Mouse (Mus musculus) spleen, postnatal 36 days (tissue): ENCODE data around the gene Btaf1.
"Not testable (repeated sequence)": the region's sequence is repeated elsewhere in the genome, so short reads cannot be mapped to it uniquely, and the experiment has no call there.

Experiments
- DNase-seq, 2 experiments: peaks; one replicate each; pipeline ENCODE4 v3.0.0; 2022; ENCODE audit warnings: low spot score in 2 of 2, mixed read lengths in 1 of 2

The Btaf1 gene

DNA sequence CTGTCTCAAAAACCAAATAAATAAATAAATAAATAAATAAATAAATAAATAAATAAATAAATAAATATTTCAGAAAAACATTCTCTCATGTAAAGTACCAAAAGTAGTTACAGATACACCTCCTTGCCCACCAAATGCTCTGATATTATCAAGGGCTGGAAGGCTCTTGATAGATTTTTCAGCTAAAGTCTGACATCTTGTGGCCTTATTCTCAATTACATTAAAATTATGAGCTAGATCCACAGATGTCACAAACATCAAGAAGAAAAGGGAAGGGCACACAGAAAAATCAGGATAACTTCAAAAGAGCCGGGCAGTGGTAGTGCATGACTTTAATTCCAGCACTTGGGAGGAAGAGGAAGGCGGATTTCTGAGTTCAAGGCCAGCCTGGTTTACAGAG lies 3.9 kb upstream of the Btaf1 start:
- DNase-seq, result no peak

DNA sequence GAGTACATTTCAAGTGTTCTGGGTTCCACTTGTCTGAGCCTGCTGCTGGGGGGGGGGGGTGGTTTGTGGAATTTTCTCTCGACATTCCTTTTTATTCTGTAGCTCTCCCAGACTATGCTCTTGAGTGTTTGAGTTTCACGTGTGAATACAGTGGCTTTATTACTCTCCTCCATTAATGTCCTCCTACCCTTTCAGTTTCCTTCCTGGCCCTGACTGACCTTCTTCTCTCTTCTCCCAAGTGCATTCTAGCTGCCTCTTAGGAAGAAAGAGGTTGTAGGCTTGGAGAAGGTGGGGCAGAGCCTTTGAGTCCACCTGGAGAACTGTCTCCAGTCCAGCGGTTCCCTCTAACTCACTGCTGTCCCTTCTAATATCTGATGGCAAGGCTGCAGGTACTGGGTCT lies 2.9 kb upstream of the Btaf1 start:
- DNase-seq, result no peak

DNA sequence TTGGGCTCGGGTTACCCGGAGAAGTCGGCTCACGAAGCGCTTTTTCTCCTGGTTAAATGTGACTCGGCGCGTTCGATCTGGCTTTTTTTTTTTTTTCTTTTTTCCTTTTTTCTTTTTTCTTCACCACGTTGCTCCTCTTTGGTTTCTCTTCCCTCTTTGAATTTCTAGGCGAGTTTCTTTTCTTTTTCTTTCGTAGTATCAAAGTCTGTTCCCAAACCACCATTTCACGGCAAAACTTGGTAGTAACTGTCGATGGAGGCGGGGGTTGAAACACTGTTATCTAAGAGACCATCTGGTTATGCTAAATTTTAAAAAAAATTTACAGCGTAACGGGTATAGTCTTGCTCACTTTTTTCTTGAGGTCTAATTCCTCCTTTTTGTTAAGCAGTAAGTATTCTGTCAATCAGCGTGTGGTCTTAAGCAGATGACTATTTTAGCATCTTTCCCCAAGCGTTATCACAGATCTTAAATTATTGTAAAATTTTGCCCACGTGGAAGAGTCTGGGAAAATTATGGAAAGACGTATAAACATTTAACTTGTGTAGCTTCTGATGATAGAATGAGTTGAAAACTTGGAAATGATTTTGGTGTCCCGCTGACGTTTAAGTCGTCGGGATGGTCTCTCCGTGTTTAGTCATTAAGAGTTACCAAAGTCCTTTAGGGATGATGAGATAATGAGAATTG lies 816 bp downstream of the Btaf1 start:
- DNase-seq, result peak in 1 of 2 experiments; percentile 10

DNA sequence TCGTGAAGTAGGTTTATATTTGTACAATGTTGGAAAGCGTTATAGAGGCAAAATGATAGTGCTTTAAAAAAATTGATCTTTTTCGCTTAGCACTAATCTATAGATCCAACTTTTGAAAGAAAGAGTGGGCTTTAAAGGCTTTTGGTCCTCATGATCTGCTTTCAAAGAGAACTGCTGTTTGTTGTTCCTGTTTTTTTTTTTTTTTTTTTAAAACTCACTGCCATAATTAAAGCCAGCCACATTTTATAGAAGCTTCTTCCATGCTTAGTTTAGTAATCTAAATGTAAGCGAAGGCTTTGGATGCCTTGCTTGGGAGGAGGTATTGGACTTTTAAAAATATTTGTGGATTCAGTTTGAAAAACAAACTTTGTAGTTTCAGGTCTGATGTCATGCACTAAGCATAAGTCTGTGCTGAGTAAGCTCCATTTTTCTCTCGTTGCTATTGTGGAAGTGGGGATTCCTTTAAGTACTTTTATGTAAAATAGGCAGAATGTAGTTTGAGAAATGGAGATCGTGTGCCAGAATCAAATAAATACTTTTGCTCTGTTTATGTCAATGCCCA lies 2.0 kb downstream of the Btaf1 start:
- no peak for DNase-seq

DNA sequence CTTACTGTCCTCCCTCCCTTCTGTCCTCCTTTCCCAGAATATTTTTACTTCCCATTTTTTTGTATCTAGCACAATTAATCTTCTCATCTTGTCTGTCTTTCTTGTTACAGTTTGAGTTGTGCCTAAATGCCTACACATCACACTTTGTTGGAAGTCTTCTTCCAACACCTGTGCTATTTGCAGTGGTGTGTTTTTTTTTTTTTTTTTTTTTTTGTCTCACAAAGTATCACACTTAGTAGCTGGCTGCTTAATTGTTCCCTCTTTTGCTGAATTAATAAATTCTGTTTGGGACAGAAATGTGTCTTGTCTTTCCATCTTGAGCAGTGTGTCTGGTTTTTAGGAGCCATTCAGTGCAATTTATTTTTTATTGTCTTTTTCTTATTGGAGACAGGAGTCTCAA lies 3.9 kb downstream of the Btaf1 start:
- no peak for DNase-seq

DNA sequence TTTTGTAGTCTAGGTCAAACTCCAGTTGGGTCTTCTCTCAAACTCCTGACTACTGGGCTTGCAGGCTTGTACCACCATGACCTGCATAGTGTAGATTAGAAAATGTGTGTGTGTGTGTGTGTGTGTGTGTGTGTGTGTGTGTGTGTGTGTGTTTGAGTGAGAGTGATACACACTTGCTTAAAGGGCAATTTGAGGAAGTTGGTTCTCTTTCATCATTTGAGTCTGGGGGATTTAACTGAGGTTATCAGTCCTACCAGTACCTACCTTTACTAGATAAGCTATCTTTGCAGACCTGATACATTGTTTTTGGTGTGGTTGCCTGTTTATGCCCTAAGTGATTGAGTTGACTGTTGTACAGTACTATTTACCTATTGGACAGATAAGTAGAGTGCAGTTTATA lies 6.2 kb downstream of the Btaf1 start:
- DNase-seq, result no peak

DNA sequence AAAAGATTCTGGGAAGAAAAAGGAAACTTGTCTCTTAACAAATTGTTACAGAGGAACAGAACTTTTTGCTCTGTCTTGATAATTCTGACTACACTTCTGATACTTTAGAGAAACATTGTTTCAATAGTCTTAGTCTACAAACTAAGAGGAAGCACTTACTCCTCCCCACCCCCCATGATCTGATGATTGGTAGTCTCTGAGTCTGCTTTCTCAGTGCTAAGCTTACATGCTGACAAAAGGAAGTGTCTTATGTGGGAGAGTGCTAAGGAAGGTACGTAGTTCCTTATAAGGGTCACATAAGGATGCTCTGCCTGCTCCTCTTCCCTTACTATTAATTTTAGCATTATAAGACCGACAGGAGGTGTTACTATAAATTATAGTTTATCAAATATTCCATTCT lies 6.7 kb downstream of the Btaf1 start:
- peak; percentile 48 to 60 for DNase-seq

DNA sequence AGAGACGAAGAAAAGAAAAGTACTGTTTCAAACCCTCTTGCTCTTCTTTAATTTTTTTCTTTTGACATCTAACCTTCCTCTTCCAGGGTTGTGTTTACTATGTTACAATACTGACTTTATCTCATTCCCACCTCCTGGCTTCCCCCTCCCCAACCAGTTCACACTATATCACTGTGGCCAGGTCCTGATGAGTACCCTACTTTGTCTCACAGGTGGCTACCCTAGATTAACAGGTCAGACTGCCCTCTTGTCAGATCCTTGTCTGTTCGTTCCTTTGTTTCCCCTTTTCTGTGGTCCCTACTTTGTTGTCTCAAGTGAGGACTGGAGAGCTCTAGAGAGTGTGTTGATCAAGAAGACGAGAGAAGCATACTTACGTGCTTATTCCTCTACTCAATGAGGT lies 10.4 kb downstream of the Btaf1 start:
- DNase-seq, result no peak

DNA sequence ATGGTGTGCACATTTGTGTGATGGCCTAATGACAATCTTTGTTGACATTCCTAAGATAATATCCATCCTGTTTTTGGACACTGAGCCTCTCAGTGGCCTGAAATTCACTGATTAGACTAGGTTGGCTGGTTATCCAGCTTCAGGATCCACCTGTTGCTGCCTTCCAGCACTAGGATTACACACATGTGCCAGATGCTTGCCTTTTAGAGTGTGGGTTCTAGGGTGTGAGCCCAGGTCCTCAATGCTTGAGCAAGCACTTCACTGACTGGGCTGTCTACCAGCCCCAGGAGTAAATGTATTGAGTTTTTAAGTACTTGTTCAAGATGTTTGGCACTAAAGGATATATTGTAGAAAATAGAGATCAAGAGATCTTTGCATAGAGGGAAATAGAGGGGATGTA lies 12.1 kb downstream of the Btaf1 start:
- DNase-seq, result no peak

DNA sequence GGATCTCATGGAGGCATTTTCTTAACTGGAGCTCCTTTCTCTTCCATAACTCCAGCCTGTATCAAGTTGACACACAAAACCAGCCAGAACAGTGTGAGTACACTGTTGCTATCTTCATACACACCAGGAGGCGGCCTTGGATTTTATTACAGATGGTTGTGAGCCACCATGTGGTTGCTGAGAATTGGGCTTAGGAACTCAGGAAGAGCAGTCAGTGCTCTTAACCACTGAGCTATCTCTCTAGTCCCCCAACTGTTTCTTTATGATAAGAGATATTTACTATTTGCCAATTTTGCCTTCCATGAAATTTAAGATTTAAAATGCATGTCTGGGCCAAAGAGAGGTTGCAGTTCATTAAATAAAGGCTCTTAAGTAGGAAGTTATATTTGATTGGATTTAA lies 14.2 kb downstream of the Btaf1 start:
- DNase-seq, result no peak

DNA sequence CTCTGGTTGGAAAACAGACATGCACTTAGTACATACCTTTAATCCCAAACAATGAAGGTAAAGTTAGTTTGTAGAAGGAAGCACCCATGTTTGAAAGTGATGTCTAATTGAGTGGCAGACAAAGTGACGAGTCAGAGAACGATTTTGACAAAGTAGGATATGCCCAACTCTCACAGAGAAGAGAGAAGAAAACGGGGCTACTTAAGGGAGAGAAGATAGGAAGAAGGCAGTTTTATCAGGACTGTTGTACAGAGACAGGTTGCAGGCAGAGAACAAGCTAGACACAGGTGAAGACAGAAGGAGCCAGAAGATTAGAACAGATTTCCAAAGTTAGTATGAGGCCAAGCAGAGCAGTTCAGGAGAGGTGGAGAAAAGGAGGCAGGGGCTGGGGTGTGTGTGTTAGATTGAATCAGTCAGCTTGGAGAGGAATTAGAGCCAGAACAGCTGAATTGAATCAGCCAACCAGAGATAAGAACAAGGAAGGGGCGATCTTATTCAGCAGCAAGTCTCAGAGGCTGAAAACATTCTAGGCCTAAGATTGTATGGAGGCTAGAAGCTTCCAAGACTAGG lies 27.8 kb downstream of the Btaf1 start:
- no peak for DNase-seq

DNA sequence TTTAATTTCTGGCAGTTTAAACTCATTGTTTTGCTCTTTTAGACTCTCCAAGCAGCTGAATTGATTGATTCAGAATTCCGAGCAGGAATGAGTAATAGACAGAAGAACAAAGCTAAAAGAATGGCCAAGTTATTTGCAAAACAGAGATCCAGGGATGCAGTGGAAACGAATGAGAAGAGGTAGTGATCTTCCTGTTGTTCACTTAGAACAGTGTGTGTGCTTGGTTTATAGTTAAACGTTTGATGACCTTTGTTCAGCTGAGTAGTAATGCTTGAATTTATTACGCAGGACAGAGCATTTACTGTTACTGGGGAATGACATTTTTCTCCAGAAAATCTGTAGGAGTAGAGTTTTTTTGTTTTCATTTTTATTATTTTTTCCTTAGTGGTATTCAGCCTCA lies 32.5 kb downstream of the Btaf1 start:
- DNase-seq, result no peak

DNA sequence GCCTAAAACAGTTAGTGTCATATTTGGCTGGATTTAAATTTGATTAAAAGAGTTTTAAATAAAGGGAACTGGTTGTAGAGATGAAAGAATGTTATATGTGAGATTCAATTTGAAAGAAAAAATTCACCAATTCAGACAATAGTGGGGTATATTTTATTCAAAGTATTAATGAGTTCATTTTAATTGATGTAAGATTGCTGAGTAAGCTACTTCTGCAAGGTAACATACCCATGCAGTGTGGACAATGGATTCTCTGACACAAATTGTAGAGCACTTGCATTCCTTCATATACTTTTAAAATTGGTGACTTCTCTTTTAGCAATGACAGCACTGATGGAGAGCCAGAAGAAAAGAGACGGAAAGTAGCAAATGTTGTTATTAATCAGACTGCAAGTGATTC lies 35.4 kb downstream of the Btaf1 start:
- no peak for DNase-seq

DNA sequence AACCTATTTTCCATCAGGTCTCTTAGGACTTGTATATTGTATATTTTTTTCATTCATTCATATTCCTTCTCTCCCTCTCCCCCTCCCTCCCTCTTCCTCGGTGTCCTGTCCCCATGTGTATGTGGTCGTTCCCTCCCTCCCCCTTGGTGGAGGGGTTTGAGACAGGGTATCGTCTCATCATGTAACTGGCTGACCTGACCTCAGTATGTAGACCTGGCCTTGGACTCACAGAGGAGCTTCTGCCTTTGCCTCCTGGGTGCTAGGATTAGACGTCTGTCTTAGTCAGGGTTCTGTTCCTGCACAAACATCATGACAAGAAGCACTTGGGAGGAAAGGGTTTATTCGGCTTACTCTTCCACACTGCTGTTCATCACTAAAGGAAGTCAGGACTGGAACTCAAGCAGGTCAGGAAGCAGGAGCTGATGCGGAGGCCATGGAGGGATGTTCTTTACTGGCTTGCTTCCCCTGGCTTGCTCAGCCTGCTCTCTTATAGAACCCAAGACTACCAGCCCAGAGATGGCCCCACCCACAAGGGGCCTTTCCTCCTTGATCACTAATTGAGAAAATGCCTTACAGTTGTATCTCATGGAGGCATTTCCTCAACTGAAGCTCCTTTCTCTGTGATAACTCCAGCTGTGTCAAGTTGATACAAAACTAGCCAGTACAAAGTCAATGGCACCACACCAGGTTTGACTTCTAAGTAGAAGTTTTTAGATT lies 36.8 kb downstream of the Btaf1 start:
- DNase-seq, result not testable (repeated sequence)

DNA sequence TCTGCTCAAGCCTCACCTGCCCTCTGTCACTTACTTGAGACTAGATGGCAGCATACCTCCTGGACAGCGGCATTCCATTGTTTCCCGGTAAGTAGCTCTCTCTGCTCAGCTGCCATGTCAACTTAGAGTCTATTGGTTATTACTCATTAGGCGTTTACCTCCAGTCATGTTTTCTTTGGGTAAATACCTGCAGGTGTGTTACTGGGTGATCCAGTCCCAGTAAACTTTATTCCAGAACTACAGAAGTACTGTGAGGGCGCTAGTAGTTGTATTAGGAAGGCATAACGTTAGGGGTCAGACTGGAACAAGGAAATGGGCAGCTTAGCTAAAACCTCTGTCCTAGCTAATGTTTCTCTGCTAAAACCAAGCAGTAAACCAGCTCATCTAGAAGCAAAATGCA lies 78.7 kb downstream of the Btaf1 start:
- DNase-seq, result no peak

DNA sequence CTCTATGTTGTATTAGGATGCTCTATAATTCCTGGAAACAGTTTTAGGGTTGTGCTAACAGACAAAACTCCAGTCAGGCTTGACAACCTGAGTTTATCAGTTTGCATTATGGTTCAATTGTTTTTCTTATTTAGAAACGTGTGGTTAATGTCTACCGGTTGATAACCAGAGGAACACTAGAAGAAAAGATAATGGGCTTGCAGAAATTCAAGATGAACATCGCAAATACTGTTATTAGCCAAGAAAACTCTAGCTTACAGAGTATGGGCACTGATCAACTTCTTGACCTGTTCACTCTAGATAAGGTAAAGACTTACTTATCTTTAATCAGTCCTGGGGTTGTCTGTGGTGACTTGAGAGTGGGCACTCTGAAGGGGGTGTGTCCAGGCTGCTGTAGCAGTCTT lies 84.0 kb downstream of the Btaf1 start:
- no peak for DNase-seq

DNA sequence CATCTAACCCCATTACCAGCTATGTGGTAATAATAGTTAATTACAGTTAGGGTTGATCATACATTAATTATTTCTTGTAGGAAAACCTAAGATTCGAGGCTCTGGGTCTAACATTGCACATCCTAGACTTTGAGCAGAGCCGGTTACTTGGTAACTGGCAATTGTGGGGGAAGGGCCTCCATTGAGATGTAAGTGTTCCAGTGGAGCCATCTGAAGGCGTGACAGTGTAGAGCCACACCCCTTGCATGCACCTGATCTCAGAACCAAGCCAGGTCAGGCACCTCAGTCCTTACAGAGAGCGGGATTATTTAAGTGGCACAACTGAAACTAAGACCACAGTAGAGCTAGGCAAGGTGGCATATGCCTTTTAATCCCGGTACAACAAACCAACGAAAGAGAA lies 87.6 kb downstream of the Btaf1 start:
- DNase-seq, result no peak

DNA sequence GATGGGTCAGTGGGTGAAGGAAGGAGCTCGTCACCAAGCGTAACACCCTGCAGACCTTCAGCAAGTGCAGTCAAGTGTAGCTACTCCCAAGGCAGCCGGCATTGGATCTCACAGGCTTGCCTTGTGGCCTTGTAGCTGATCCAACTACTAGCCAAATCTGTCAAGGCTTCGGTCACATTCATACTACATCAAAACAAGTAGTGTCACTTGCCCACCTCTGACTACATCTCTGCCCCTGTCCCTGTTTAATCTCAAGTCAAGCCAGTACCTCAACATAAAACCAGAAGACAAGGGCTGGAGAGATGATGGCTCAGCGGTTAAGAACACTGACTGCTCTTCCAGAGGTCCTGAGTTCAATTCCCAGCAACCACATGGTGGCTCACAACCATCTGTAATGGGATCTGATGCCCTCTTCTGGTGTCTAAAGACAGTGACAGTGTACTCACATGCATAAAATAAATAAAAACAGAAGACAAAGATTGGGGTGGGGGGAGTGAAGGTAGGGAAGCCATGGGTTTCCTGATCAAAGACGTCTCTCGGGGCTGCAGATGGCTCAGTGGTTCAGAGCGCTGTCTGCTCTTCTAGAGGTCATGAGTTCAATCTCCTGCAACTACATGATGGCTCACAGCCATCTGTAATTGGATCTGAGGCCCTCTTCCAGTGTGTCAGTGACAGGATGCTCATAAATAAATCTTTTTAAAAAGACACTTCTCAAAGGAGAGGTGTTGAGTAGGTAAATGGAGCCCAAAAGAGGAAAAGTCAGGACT lies 88.5 kb downstream of the Btaf1 start:
- DNase-seq, result no peak

DNA sequence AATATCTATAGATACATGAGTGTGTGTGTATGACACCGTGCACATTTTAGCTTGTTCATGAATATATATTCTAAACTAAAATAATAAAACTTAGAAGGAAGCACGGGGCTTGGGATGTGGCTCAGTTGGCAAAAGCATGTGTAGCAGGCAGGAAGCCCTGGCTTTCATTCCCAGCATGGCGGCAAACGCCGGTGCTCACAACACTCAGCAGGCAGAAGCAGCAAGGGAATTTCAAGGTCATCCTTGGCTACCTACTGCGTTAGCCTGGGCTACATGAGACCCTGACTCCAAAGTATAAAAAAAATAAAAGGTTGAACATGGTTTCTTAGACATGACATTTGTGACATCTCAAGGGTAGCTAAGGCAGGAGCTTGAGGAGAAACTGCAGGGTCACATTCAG lies 91.0 kb downstream of the Btaf1 start:
- DNase-seq, result no peak

DNA sequence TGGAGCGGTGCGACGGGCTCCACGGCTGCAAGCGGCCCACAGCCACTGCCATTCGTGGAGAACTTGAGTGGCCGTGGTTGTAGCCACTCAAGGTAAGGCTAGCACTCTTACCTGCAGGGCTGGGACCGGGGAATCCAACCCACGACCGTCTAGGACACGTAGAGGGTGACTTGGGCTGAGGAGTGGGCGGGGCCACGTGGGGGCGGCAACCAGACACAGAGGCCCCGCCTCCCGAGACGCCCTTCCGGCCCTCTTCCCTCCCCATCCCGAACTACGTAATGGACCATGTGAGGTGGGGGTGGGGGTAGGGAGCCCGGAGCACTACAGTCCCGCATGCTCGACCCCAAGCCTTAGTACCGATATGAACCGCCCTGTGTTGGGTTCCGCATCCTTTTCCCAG lies 92.5 kb downstream of the Btaf1 start:
- peak; percentile 28 to 49 for DNase-seq

DNA sequence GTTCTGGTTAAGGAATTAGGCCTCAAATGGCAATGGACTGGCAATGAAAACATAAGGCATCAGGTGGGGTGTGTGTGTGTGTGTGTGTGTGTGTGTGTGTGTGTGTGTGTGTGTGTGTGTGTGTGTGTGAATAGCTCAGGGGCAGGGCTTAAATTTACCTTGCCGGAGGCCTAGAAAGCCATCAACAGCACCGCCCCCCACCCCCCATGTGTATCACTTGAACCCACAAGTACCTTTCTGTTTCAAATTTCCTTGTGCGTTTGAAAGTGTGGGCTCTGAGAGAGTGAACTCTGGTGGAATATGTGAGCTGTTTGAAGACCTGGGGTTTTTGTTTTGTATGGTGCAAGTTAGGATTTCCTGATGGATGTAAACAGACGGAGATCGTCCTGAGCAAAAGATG lies 93.1 kb downstream of the Btaf1 start:
- DNase-seq, result no peak

DNA sequence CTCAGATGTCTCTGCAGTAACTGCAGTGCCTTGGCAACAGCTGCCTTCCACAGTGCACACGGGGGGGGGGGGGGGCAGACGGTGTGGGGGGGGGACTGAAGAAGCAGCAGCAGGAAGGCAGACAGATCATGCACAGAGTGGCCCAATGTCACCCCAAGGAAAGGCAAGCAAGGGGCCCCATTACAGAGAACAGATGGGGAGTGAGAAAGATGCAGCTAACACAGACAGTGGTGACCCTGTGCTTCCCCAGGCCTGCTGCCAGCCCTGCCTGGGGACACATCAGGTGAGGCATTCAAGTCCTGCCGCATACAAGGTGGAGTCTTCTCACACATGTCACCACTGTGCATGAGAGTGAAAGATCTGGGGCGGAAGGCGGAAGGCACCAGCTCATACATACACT lies 94.7 kb downstream of the Btaf1 start:
- DNase-seq, result no peak
